Mouse (Mus musculus) Patski (cell line): ENCODE measurements around the gene Ccdc3. TPM values are rescaled to one million over a fixed set of nuclear protein-coding genes. Genes with fewer than 3 reads are reported as not detected.
"Not testable (repeated sequence)": the region's sequence is repeated elsewhere in the genome, so short reads cannot be mapped to it uniquely, and the experiment has no call there.

Source experiments
- ATAC-seq: fragments of 100-300 bp; one replicate; pipeline ENCODE4 v1.8.0; 2021
- CTCF ChIA-PET: fragments of 350-600 bp; sonication (Branson Sonifier 250); formaldehyde crosslinking; loops from one replicate; lab custom pipeline; 2022; ENCODE audit warnings: inconsistent platforms; lab: Charles Lee
- POLR2A ChIA-PET: fragments of 350-600 bp; sonication (Branson Sonifier 250); formaldehyde crosslinking; loops from one replicate; lab custom pipeline; 2022; ENCODE audit warnings: antibody characterized with exemption, inconsistent platforms; lab: Charles Lee
- DNase-seq: peaks from one replicate; pipeline ENCODE4 v3.0.0-alpha.2; 2011; ENCODE audit warnings: low read depth, low spot score
- H3K27me3 ChIP-seq: fragments of 371-371 bp; one replicate; pipeline ENCODE4 v1.5.1; 2021
- CTCF ChIP-seq: fragments of 100-300 bp; IDR thresholded peaks from one replicate; pipeline ENCODE4 v1.5.1; 2021
- in situ Hi-C: fragments of 300-500 bp; cut with MboI; formaldehyde crosslinking; loops from 3 replicates; pipeline ENCODE4 v1.11.1; 2018; ENCODE audit warnings: low pct_unique_long_range_greater_than_20kb, mixed read lengths
- polyA plus RNA-seq: library from polyadenylated mRNA; unstranded; gene quantifications from one replicate; pipeline ENCODE4 v1.2.3, GENCODE M21; 2021

The Ccdc3 gene
- polyA plus RNA-seq, 1 experiment from 2014 or later, result 0.24 TPM

DNA sequence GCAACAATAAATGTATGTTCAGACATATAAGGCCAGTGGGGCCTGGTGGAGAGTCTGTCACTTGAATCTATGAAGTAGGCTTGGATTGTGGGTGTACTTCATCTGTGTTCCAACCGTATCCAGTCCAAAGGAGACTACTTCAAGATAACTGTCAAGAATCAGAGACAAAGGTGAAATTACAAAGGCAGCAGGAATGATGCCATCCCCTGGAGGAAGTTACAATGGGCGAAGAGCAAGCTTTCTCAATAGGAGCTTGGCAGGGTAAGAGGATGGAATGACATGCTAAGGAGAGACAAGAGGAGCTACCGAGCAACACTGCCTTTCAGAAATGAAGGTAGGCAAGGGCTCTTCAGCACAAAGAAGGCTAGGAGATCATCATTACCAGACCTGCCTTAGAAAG lies 69.1 kb downstream of the Ccdc3 start:
- in situ Hi-C loops, result no loop called here
- no peak for ATAC-seq
- TF ChIP-seq CTCF, result no peak
- no peak for DNase-seq
- ChIA-PET CTCF (interaction anchor here (1.4 kb wide), 1 partner anchor 13 kb away, joined by 4 read pairs; no protein-coding TSS in a partner anchor), POLR2A (interaction anchor here (0.7 to 0.8 kb wide), 2 partner anchors 9 to 147 kb away, joined by 3 read pairs; no protein-coding TSS in a partner anchor)
- no peaks in the 10 kb centered on the region for H3K27me3 ChIP-seq

DNA sequence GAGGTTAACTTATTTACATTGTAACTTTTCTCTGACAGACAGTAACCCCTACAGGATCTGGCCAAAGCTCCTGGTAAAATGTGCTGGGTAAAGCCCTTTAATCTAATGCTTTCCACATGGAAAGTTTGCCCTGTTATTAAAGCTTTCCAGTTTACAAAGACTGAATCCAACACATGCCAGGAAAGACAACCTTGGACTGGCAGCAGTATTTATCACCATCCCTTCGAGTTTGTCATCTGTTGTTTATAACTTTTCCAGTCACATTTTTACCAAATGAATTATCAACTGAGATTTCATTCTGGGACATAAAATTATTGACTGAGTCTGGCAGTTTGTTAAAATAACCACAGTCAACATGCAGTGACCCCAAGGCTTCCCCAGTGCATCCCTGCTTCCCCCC lies 77.0 kb downstream of the Ccdc3 start:
- no peaks in the 10 kb centered on the region for H3K27me3 ChIP-seq
- ChIA-PET CTCF (no interaction called here), POLR2A (interaction anchor here (1.4 kb wide), 1 partner anchor 15 kb away, joined by 3 read pairs; no protein-coding TSS in a partner anchor)
- DNase-seq, result no peak
- ATAC-seq, result no peak
- no peak for TF ChIP-seq CTCF
- in situ Hi-C loops, result no loop called here

- no peak for ATAC-seq
- CTCF ChIA-PET, result no interaction called here
- in situ Hi-C loops, result no loop called here
Measured at GRCm38 (mm10) chr2:5215252-5215815, 77.8 kb downstream of the Ccdc3 start.

GRCm38 (mm10) chr2:5219206-5219605 lies 81.6 kb downstream of the Ccdc3 start:
- CTCF ChIA-PET, result interaction anchor here (1.0 kb wide), 1 partner anchor 12 kb away, joined by 4 read pairs; no protein-coding TSS in a partner anchor
- ATAC-seq (no peak), DNase-seq (no peak)
- POLR2A ChIA-PET, result no interaction called here
- no peaks in the 10 kb centered on the region for H3K27me3 ChIP-seq
- in situ Hi-C loops, result no loop called here
- no peak for TF ChIP-seq CTCF

More at GRCm38 (mm10) chr2:5215252-5215815, 77.8 kb downstream of the Ccdc3 start:
- H3K27me3 ChIP-seq, result no peaks in the 10 kb centered on the region
- TF ChIP-seq CTCF, result no peak
- no peak for DNase-seq
- POLR2A ChIA-PET, result interaction anchor here (1.4 kb wide), 1 partner anchor 14 kb away, joined by 3 read pairs; no protein-coding TSS in a partner anchor

DNA sequence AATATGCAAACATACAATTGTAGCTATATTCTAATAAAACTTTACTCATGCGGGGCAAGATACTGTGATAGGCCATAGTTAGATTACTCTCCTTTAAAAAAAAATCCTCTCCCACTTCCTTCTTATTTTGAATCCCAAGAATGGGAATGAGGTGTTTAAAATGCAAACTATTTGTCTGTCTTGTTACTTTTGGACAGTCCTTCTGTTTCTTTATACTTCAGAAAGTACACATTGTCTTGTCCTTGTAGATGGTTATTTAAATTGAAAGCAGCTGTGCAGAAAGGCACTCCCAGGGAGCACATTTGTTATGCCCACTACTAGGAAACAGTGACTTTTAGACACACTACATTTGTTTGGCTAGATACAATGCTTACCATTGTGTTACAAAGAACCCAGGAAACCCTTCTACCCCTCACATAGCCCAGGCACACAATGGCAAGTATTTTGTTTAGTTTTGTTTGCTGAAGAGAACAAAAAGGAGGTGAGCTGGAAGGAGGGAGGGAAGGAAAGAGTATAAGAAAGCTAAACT lies 82.3 kb downstream of the Ccdc3 start:
- POLR2A ChIA-PET, result no interaction called here
- in situ Hi-C loops, result no loop called here
- no peak for TF ChIP-seq CTCF
- DNase-seq, result no peak
- CTCF ChIA-PET, result no interaction called here
- ATAC-seq, result no peak
- H3K27me3 ChIP-seq, result no peaks in the 10 kb centered on the region

GRCm38 (mm10) chr2:5222571-5222970 lies 85.0 kb downstream of the Ccdc3 start:
- POLR2A ChIA-PET, result no interaction called here
- ATAC-seq (no peak), DNase-seq (no peak)
- no peak for TF ChIP-seq CTCF
- no peaks in the 10 kb centered on the region for H3K27me3 ChIP-seq
- CTCF ChIA-PET, result interaction anchor here (1.3 to 2.1 kb wide), 2 partner anchors 46 to 132 kb away, joined by 3 to 6 read pairs; no protein-coding TSS in a partner anchor
- in situ Hi-C loops, result no loop called here

DNA sequence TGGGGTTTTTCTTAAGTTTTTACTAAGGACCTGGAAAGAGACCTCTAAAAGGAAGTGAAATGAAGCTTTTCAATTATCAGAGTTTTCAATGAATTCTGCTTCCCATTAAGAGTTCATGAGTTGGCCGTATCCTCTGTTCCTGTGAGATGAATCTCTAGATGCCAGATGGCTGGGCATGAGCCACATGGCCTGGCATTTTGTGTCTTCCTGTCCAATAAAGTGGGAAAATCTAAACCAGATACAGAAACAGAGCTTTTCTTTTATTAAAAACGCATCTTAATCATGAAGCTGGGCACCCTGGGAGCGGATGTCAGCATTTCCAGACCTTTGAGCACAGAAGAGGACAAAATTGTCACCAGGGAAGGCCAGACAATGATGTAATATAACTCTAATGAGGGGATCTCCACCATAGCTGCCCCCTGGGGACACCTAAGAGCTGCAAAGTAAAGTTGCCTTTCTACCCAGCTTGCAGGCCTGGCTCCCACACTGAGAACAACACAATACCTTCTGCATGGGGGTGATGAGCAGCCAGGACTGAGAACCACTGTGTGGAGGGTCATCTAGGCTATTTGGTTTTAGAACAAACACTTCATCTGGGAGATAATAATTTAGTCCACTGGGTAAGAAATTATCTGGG lies 99.4 kb downstream of the Ccdc3 start:
- ChIA-PET POLR2A (no interaction called here), CTCF (interaction anchor here (1.3 kb wide), 1 partner anchor 9 kb away, joined by 5 read pairs; no protein-coding TSS in a partner anchor)
- DNase-seq, result no peak
- TF ChIP-seq CTCF, result no peak
- H3K27me3 ChIP-seq, result no peaks in the 10 kb centered on the region
- ATAC-seq, result no peak
- in situ Hi-C loops, result no loop called here

DNA sequence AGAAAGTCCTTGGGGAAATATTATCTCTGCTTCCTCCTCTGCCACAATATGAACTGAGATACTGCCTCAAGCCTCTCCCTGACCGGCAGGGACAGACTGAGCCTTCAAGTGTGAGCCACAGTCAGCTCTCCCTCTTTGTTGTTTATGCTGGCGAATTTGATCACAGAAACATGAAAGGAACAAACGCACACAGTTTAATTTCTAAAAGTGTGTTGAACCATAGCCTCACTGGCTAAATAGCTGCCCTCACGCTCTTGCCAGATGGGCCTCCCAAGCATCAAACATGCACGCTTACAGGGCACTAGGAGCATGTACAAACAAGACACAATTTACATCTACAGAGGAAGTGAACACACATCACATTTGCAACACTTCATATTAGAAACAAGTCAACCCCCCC lies 100.3 kb downstream of the Ccdc3 start:
- no peak for ATAC-seq

DNA sequence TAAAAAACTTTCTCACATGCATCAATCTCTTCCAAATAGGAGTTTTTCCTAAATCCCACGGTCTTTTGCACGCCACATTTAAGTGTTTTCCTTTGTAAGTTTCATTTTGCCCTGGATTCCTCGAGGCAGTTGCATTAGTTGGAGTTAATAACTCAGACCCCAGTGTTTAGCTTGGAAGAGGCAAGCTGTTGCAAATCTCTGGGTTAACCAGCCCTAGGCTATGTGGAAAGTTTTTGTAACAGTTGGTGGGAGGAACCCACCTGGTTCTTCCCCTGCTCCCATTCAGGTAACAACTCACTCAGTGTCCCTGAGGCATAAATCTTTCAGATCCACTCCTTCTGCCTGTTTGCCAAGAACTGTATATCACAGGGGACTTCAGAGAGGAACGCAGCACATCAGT lies 101.9 kb downstream of the Ccdc3 start:
- ATAC-seq (no peak), DNase-seq (no peak)
- TF ChIP-seq CTCF, result no peak
- in situ Hi-C loops, result no loop called here
- no peaks in the 10 kb centered on the region for H3K27me3 ChIP-seq
- ChIA-PET POLR2A (no interaction called here), CTCF (no interaction called here)

More for the DNA sequence above, 100.3 kb downstream of the Ccdc3 start:
- in situ Hi-C loops, result no loop called here
- no peak for DNase-seq
- H3K27me3 ChIP-seq, result no peaks in the 10 kb centered on the region
- CTCF ChIA-PET, result no interaction called here
- POLR2A ChIA-PET, result no interaction called here
- no peak for TF ChIP-seq CTCF

DNA sequence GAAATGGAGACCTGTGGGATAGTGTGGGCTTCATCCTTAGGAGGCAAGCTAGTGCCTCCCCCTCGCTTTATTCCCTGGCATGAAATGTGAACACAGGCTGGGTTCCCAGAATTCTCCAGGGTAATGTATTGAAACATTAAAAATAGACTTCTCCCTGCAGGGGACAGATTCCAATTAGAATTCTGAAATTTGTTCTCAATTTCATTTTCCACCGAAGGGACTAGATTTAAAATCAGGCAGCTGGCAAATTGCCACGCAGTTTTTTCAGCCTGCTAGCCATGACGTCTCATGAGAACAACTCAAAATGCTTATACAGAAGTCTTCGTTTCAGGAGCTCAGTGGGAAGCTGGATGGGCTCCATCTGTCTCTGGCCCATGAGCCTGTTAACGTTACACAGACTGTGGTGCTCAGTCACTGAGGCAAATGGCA lies 103.9 kb downstream of the Ccdc3 start:
- ChIA-PET POLR2A (no interaction called here), CTCF (no interaction called here)
- no peak for TF ChIP-seq CTCF
- in situ Hi-C loops, result no loop called here
- ATAC-seq (no peak), DNase-seq (no peak)
- no peaks in the 10 kb centered on the region for H3K27me3 ChIP-seq

GRCm38 (mm10) chr2:5249199-5249598 lies 111.6 kb downstream of the Ccdc3 start:
- ATAC-seq, DNase-seq, POLR2A ChIA-PET, H3K27me3 ChIP-seq, in situ Hi-C loops: not testable (repeated sequence)
- CTCF ChIA-PET, result interaction anchor here (1.6 kb wide), 1 partner anchor 10 kb away, joined by 3 read pairs; no protein-coding TSS in a partner anchor
